Mouse (Mus musculus): ENCODE data around the gene Mtcl1. TPM values are rescaled to one million over a fixed set of nuclear protein-coding genes. Genes with fewer than 3 reads are reported as not detected.

Mtcl1 gene
- total RNA-seq, 4 experiments from 2014 or later = 40.5 to 54.3 (median 44.3) TPM

GRCm38 (mm10) chr17:66331207-66331606 is 118.3 kb downstream of the Mtcl1 start:
- no peak for DNase-seq (ENCODE audit: low spot score in 2 of 2)

- no peak for DNase-seq (ENCODE audit: low spot score in 2 of 2)
Measured at GRCm38 (mm10) chr17:66326552-66327045, 123.0 kb downstream of the Mtcl1 start.

DNA sequence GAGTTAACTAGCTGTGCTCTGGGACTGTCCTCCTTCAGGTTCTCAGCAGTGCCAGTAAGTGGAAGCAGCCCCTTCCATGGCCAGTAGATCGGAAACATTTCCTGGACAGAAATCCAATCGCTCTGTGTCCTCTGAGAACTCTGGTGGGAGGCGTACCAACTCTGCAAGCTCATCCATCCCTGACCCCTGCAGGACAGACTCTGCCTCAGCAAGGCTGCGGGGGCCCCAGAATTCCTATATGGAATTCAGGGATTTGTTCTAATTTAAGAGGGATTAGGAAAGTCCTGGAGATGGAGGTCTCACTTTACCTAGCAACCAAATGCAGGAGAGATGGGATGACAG is 123.4 kb downstream of the Mtcl1 start:
- no peak for DNase-seq (ENCODE audit: low spot score in 2 of 2)

- peak; percentile 61 to 63 for DNase-seq (ENCODE audit: low spot score in 2 of 2)
Measured at GRCm38 (mm10) chr17:66325440-66326203, 123.9 kb downstream of the Mtcl1 start.

DNA sequence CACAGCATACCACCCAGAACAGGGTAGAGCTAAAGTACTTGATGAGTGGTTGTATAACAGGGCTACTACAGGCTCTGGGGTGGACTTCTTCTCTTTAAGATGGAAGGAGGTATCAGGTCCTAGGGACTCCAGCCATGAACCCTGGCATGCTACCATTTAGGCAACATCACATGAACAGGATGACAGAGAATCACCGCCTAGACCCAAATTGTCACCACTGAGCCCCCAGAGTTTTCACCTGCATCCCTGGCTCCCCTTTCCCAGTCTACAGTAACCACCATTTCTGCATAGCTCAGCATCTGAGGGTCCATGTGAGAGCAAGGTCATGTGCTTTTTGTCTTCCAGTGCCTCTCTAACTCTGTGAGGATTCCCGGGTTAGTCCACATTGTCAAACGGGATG is 124.7 kb downstream of the Mtcl1 start:
- no peak for DNase-seq (ENCODE audit: low spot score in 2 of 2)

GRCm38 (mm10) chr17:66322646-66323255 is 126.8 kb downstream of the Mtcl1 start:
- no peak for DNase-seq (ENCODE audit: low spot score in 2 of 2)

DNA sequence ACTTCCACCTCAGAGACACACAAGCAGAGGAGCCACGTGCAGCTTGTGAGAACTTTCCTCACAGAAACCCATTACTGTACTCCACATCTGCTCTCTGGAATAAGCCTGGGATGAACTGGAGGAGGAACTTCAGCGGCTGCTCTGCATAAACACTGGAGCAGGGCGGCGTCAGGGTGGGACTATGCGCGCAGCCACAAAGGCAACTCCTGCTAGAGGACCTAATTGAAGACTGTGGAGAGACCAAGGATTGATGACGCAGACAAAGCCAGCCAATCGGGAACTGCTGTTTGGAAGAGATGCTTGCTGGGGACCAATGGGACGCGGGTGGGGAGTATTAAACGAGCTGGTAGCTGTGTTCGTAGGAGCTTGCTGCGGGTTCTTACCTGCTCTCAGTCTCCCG is 127.6 kb downstream of the Mtcl1 start:
- no peak for DNase-seq (ENCODE audit: low spot score in 2 of 2)

GRCm38 (mm10) chr17:66320716-66321372 is 128.7 kb downstream of the Mtcl1 start:
- no peak for DNase-seq (ENCODE audit: low spot score in 2 of 2)

- DNase-seq (ENCODE audit: low spot score in 2 of 2) = no peak
Measured at GRCm38 (mm10) chr17:66318031-66318430, 131.5 kb downstream of the Mtcl1 start.

DNA sequence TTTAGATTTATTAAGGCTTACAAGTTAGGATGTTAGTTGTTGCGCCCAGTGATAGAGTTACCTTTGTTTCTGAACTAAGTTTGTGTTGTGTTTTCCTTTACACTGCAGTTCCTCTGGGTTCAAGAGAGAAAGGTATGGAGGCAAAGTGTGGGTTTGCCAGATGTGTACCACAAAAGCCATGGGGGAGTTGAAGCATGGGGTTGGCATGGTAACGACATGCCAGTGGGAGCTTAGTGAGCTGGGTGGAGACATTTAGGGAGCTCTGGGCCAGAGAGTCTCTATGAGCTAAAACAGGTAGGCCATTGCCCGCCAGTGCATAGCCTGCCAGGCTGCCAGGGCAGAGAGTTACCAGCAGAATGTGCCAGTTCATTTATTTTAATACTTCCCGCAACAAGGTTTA is 132.0 kb downstream of the Mtcl1 start:
- no peak for DNase-seq (ENCODE audit: low spot score in 2 of 2)

GRCm38 (mm10) chr17:66317156-66317555 is 132.4 kb downstream of the Mtcl1 start:
- no peak for DNase-seq (ENCODE audit: low spot score in 2 of 2)

DNA sequence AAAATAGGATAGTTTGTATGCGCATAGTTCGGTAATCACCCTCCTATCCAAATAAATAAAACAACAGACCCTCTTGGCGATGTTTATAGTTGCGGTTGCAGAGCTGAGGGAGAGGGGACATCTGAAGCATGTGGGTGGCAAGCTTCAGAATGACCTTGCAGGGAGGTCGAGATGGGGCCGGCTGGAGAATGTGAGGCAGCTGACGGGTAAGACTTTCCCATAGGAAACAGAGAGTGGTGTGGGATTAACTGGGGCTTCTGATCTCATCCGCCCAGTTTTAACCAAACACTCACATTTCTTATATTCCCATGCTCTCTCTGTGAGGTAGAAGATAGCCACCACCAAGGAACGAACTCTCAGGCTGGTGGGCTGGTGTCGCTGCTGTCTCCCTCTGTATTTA is 134.1 kb downstream of the Mtcl1 start:
- no peak for DNase-seq (ENCODE audit: low spot score in 2 of 2)

DNA sequence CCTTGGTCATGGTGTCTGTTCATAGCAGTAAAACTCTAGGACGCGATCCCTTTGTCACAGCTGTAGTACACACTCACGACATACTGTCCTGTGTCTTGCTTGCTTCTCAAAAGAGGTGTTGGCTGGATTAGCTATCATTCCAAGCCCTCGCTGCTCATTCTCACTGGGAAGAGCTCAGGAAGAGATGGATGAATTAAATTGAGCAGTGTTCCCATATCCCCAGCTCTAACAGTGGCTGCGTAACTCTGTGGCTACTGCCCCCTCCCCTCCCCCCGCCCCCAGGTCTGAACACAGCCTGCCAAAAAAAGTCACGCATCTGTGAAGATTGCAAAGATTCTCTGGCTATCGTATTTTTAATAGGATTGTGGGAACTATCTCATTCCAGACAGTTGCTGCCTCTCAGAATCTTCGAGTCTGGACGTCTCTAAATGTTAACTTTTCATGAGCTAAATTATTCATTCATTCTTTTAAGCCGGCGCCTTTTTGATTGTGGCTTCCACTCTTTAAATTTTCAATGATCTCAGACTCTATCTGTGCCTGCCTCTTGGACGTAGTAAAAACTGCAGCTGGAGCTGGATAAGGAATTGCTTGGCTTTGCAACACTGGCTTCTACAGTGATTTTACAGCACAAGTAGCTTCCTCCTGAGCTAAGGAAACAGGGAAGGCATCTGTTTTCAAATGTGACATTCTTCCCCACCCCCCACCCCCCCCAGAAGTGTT is 134.8 kb downstream of the Mtcl1 start:
- DNase-seq (ENCODE audit: low spot score in 2 of 2) = no peak

GRCm38 (mm10) chr17:66301906-66302305 is 147.6 kb downstream of the Mtcl1 start:
- DNase-seq (ENCODE audit: low spot score in 2 of 2) = no peak

DNA sequence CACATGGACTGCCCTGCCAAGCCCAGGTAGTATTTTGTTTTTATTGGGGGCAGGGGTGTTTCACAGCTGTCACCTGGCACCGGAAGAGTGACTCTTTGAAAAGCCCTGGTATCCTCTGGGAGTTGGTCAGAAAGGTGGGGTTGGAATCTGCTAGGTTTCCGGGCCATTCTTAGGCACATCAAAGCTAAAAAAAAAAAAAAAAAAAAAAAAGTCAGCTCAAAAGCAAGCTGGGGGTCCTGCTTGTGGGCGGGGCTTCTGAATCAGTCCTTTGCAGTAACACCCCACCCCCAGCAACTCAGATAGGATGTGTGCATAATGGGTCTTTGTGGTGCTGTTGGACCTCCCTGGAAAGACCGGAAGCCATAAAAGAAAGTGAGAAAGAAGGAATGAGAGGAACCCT is 148.3 kb downstream of the Mtcl1 start:
- no peak for DNase-seq (ENCODE audit: low spot score in 2 of 2)

GRCm38 (mm10) chr17:66297721-66298120 is 151.8 kb downstream of the Mtcl1 start:
- DNase-seq (ENCODE audit: low spot score in 2 of 2) = no peak

- DNase-seq (ENCODE audit: low spot score in 2 of 2) = no peak
Measured at GRCm38 (mm10) chr17:66293581-66293980, 156.0 kb downstream of the Mtcl1 start.

GRCm38 (mm10) chr17:66289894-66290293 is 159.7 kb downstream of the Mtcl1 start:
- DNase-seq (ENCODE audit: low spot score in 2 of 2) = no peak

Measured in layer of hippocampus, adult 8-10 months (tissue).